Mouse (Mus musculus): ENCODE measurements around the gene Fndc1. TPM values are rescaled to one million over a fixed set of nuclear protein-coding genes. Genes with fewer than 3 reads are reported as not detected.

Gene Fndc1
- polyA plus RNA-seq, 1 experiment, result 3.4 TPM

DNA sequence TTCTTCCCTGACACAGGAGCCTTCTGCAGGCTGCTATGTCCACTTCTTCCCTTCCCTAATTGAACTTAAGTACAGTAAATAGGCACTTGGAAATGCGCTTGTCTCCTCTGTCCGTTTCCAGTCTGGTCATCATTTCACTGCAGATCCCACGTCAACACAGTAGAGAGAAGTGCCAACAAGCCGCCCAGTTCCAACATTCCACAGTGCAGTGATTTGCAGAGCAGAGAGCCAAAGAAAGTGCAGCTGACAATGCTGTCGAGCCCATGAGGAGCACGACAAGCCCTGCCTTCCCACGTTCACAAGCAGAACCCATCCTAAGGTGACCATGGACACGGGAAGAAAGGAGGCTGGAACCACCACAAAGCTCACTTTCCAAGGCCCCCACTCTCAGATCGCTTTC, 1.7 kb downstream of the Fndc1 start:
- H3K4me1 ChIP-seq (replicated peaks; ENCODE audit: control insufficient read depth, insufficient read depth, low read length), result peaks cover 9% of the 10 kb centered on the region; the same call in 1 of the 2 replicates
- H3K36me3 ChIP-seq (ENCODE audit: control insufficient read depth, insufficient read depth, low read length), result no peaks in the 10 kb centered on the region
- DNase-seq, result no peak
- 86% methylated on average over 9 of the region's 9 CpGs for WGBS
- H3K4me3 ChIP-seq (ENCODE audit: control insufficient read depth, insufficient read depth, low read length), result no peak overlapping the region
- no peak overlapping the region for H3K27ac ChIP-seq (ENCODE audit: control insufficient read depth, insufficient read depth, low read length)
- TF ChIP-seq POLR2A (IDR thresholded peaks at IDR 0.05; ENCODE audit: control insufficient read depth, extremely low read depth, insufficient read depth, low read length, poor library complexity), result no peak
- no peak for TF ChIP-seq CTCF (IDR thresholded peaks at IDR 0.05; ENCODE audit: borderline replicate concordance, control insufficient read depth, extremely low read depth, insufficient read depth, low read length, poor library complexity)
- H3K27me3 ChIP-seq (ENCODE audit: control insufficient read depth, insufficient read depth, low read length), result no peaks in the 10 kb centered on the region

DNA sequence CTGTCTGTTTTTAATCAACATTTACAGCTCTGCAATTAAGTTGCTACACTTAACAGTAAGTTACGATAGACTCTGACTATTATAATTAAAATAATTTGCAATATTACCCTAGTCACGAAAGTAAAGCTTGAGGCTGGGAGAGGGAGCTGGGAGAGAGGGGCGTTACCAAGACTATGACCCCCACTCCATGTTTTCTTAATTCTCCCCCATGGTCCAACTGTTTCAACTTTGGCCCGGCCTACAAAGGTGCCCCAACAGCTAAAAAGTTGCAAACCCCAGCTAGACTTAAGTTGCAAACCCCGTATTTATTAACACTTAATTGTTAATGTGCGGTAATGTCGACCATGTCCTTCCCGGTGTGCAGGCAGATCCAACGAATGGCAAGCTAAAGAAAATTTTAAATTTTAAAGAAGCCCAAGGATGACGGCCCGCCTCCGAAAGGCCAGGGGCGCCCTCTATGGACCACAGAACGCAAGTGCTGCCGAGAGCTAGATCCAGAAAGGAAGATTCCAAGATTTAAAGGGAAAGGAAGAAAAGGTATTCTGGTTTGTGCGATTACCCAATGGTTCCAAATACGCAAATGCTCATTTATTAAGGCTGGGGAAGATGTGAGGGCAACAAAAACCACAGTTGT, 5.4 kb downstream of the Fndc1 start:
- H3K27me3 ChIP-seq (ENCODE audit: control insufficient read depth, insufficient read depth, low read length), result no peaks in the 10 kb centered on the region
- H3K36me3 ChIP-seq (ENCODE audit: control insufficient read depth, insufficient read depth, low read length), result no peaks in the 10 kb centered on the region
- peak; percentile 26 for DNase-seq
- H3K27ac ChIP-seq (ENCODE audit: control insufficient read depth, insufficient read depth, low read length), result no peak overlapping the region
- TF ChIP-seq CTCF (IDR thresholded peaks at IDR 0.05; ENCODE audit: borderline replicate concordance, control insufficient read depth, extremely low read depth, insufficient read depth, low read length, poor library complexity), result peak; percentile 73; the same call in 1 of the 2 replicates
- TF ChIP-seq POLR2A (IDR thresholded peaks at IDR 0.05; ENCODE audit: control insufficient read depth, extremely low read depth, insufficient read depth, low read length, poor library complexity), result no peak
- peaks cover under 1% of the 10 kb centered on the region; the same call in 1 of the 2 replicates for H3K4me1 ChIP-seq (replicated peaks; ENCODE audit: control insufficient read depth, insufficient read depth, low read length)
- H3K4me3 ChIP-seq (ENCODE audit: control insufficient read depth, insufficient read depth, low read length), result no peak overlapping the region
- WGBS, result 31% methylated on average over 17 of the region's 17 CpGs

GRCm38 (mm10) chr17:7820176-7820575, 6.9 kb downstream of the Fndc1 start:
- no peaks in the 10 kb centered on the region for H3K27me3 ChIP-seq (ENCODE audit: control insufficient read depth, insufficient read depth, low read length)
- no peak for TF ChIP-seq CTCF (IDR thresholded peaks at IDR 0.05; ENCODE audit: borderline replicate concordance, control insufficient read depth, extremely low read depth, insufficient read depth, low read length, poor library complexity)
- TF ChIP-seq POLR2A (IDR thresholded peaks at IDR 0.05; ENCODE audit: control insufficient read depth, extremely low read depth, insufficient read depth, low read length, poor library complexity), result no peak
- no peaks in the 10 kb centered on the region for H3K4me1 ChIP-seq (replicated peaks; ENCODE audit: control insufficient read depth, insufficient read depth, low read length)
- H3K4me3 ChIP-seq (ENCODE audit: control insufficient read depth, insufficient read depth, low read length), result no peak overlapping the region
- no peaks in the 10 kb centered on the region for H3K36me3 ChIP-seq (ENCODE audit: control insufficient read depth, insufficient read depth, low read length)
- 91% methylated on average over 7 of the region's 7 CpGs for WGBS
- H3K27ac ChIP-seq (ENCODE audit: control insufficient read depth, insufficient read depth, low read length), result no peak overlapping the region
- DNase-seq, result no peak

- no peak for DNase-seq
- Histone ChIP-seq H3K4me1 (replicated peaks; ENCODE audit: control insufficient read depth, insufficient read depth, low read length) (no peaks in the 10 kb centered on the region), H3K36me3 (ENCODE audit: control insufficient read depth, insufficient read depth, low read length) (no peaks in the 10 kb centered on the region), H3K27me3 (ENCODE audit: control insufficient read depth, insufficient read depth, low read length) (no peaks in the 10 kb centered on the region), H3K4me3 (ENCODE audit: control insufficient read depth, insufficient read depth, low read length) (no peak overlapping the region), H3K27ac (ENCODE audit: control insufficient read depth, insufficient read depth, low read length) (no peak overlapping the region)
- 80% methylated on average over 2 of the region's 2 CpGs for WGBS
- TF ChIP-seq CTCF (IDR thresholded peaks at IDR 0.05; ENCODE audit: borderline replicate concordance, control insufficient read depth, extremely low read depth, insufficient read depth, low read length, poor library complexity) (no peak), POLR2A (IDR thresholded peaks at IDR 0.05; ENCODE audit: control insufficient read depth, extremely low read depth, insufficient read depth, low read length, poor library complexity) (no peak)
Observed at GRCm38 (mm10) chr17:7816602-7817001, 10.5 kb downstream of the Fndc1 start.

GRCm38 (mm10) chr17:7814433-7814832, 12.7 kb downstream of the Fndc1 start:
- Histone ChIP-seq H3K4me1 (replicated peaks; ENCODE audit: control insufficient read depth, insufficient read depth, low read length) (no peaks in the 10 kb centered on the region), H3K27ac (ENCODE audit: control insufficient read depth, insufficient read depth, low read length) (no peak overlapping the region), H3K27me3 (ENCODE audit: control insufficient read depth, insufficient read depth, low read length) (no peaks in the 10 kb centered on the region), H3K36me3 (ENCODE audit: control insufficient read depth, insufficient read depth, low read length) (no peaks in the 10 kb centered on the region), H3K4me3 (ENCODE audit: control insufficient read depth, insufficient read depth, low read length) (no peak overlapping the region)
- DNase-seq, result no peak
- TF ChIP-seq POLR2A (IDR thresholded peaks at IDR 0.05; ENCODE audit: control insufficient read depth, extremely low read depth, insufficient read depth, low read length, poor library complexity) (no peak), CTCF (IDR thresholded peaks at IDR 0.05; ENCODE audit: borderline replicate concordance, control insufficient read depth, extremely low read depth, insufficient read depth, low read length, poor library complexity) (no peak)
- WGBS, result 82% methylated on average over 3 of the region's 3 CpGs

- WGBS, result 87% methylated on average over 2 of the region's 2 CpGs
- Histone ChIP-seq H3K4me1 (replicated peaks; ENCODE audit: control insufficient read depth, insufficient read depth, low read length) (no peaks in the 10 kb centered on the region), H3K36me3 (ENCODE audit: control insufficient read depth, insufficient read depth, low read length) (no peaks in the 10 kb centered on the region), H3K27me3 (ENCODE audit: control insufficient read depth, insufficient read depth, low read length) (no peaks in the 10 kb centered on the region), H3K4me3 (ENCODE audit: control insufficient read depth, insufficient read depth, low read length) (no peak overlapping the region), H3K27ac (ENCODE audit: control insufficient read depth, insufficient read depth, low read length) (no peak overlapping the region)
- TF ChIP-seq CTCF (IDR thresholded peaks at IDR 0.05; ENCODE audit: borderline replicate concordance, control insufficient read depth, extremely low read depth, insufficient read depth, low read length, poor library complexity), result no peak
- no peak for TF ChIP-seq POLR2A (IDR thresholded peaks at IDR 0.05; ENCODE audit: control insufficient read depth, extremely low read depth, insufficient read depth, low read length, poor library complexity)
- DNase-seq, result no peak
Observed at GRCm38 (mm10) chr17:7808043-7808442, 19.1 kb downstream of the Fndc1 start.

DNA sequence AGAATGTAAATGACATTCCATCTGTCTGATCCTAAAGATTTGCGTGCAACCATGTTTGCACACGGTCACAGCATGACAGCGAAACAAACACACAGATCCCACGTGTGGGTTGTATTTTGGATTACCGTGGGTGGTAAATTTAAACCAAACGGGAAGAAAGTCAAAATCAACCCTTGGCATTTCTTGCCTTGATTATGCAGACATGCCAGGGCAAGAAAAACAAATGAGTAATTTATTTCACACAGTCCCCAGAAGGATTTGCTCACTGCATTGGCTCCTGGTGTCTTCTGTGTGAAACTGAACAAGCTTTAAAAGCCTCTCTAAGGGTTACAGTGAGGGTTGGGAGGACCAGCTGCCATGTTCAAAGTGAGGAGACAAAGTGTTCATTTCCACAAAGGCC, 22.0 kb downstream of the Fndc1 start:
- TF ChIP-seq CTCF (IDR thresholded peaks at IDR 0.05; ENCODE audit: borderline replicate concordance, control insufficient read depth, extremely low read depth, insufficient read depth, low read length, poor library complexity) (no peak), POLR2A (IDR thresholded peaks at IDR 0.05; ENCODE audit: control insufficient read depth, extremely low read depth, insufficient read depth, low read length, poor library complexity) (no peak)
- H3K36me3 ChIP-seq (ENCODE audit: control insufficient read depth, insufficient read depth, low read length), result no peaks in the 10 kb centered on the region
- no peak overlapping the region for H3K27ac ChIP-seq (ENCODE audit: control insufficient read depth, insufficient read depth, low read length)
- H3K4me3 ChIP-seq (ENCODE audit: control insufficient read depth, insufficient read depth, low read length), result no peak overlapping the region
- H3K4me1 ChIP-seq (replicated peaks; ENCODE audit: control insufficient read depth, insufficient read depth, low read length), result no peaks in the 10 kb centered on the region
- WGBS, result 91% methylated on average over 6 of the region's 6 CpGs
- H3K27me3 ChIP-seq (ENCODE audit: control insufficient read depth, insufficient read depth, low read length), result no peaks in the 10 kb centered on the region
- no peak for DNase-seq
